ENCODE assay signal across 8 mouse cellular contexts in genomic region chr10:62500088-62500915, GRCm38 (mm10). TPM values are rescaled to one million over a fixed set of nuclear protein-coding genes. Genes with fewer than 3 reads are reported as not detected.
DNase-seq lines count a peak whose midpoint lies in the region; ATAC-seq and TF ChIP-seq lines count a peak whose summit lies in the region.

No protein-coding gene starts in this region.

- H3K4me3 ChIP-seq in heart, embryonic 11.5 days (ENCODE audit: low read depth, low read length) = no peak overlapping the region
- no peak overlapping the region for H3K4me3 ChIP-seq in intestine, postnatal 0 days (ENCODE audit: low read depth, low read length)
- no peak overlapping the region for H3K4me3 ChIP-seq in limb, embryonic 13.5 days
- 0 out of 2 replicates have a peak overlapping the region, but pooled peaks have one; percentile 9 for H3K4me3 ChIP-seq in midbrain, embryonic 15.5 days

- no peaks in the 10 kb centered on the region for H3K27me3 ChIP-seq in heart, embryonic 11.5 days (ENCODE audit: control insufficient read depth, insufficient read depth, low read length)
- H3K27me3 ChIP-seq in intestine, postnatal 0 days (replicated peaks; ENCODE audit: control insufficient read depth, insufficient read depth, low read length) = no peaks in the 10 kb centered on the region
- no peaks in the 10 kb centered on the region for H3K27me3 ChIP-seq in limb, embryonic 13.5 days
- no peaks in the 10 kb centered on the region for H3K27me3 ChIP-seq in midbrain, embryonic 15.5 days (replicated peaks)

- H3K36me3 ChIP-seq in heart, embryonic 11.5 days (ENCODE audit: control insufficient read depth, insufficient read depth, low read length) = no peaks in the 10 kb centered on the region
- no peaks in the 10 kb centered on the region for H3K36me3 ChIP-seq in intestine, postnatal 0 days (ENCODE audit: control insufficient read depth, insufficient read depth)
- no peaks in the 10 kb centered on the region for H3K36me3 ChIP-seq in limb, embryonic 13.5 days
- H3K36me3 ChIP-seq in midbrain, embryonic 15.5 days (replicated peaks) = no peaks in the 10 kb centered on the region

- no peak overlapping the region for H3K4me2 ChIP-seq in heart, embryonic 11.5 days
- H3K4me2 ChIP-seq in intestine, postnatal 0 days (replicated peaks; ENCODE audit: low read depth) = no peak overlapping the region
- no peak overlapping the region for H3K4me2 ChIP-seq in limb, embryonic 13.5 days (replicated peaks)
- peak overlapping the region; percentile 46 for H3K4me2 ChIP-seq in midbrain, embryonic 15.5 days

- WGBS in heart, embryonic 11.5 days (ENCODE audit: insufficient replicate concordance) = 21% methylated on average over 15 of the region's 15 CpGs
- 23% methylated on average over 15 of the region's 15 CpGs for WGBS in intestine, postnatal 0 days
- WGBS in limb, embryonic 13.5 days = 22% methylated on average over 15 of the region's 15 CpGs
- WGBS in midbrain, embryonic 15.5 days = 25% methylated on average over 15 of the region's 15 CpGs

- TF ChIP-seq CTCF in intestine, postnatal 0 days (IDR thresholded peaks at IDR 0.05; ENCODE audit: low read depth) = peak; percentile 93

- ATAC-seq in heart, embryonic 11.5 days (replicated peaks; ENCODE audit: insufficient number of reproducible peaks, low FRiP score, low TSS enrichment) = no peak
- ATAC-seq in intestine, postnatal 0 days = peak; percentile 29; the same call in 1 of the 2 replicates
- ATAC-seq in limb, embryonic 13.5 days (ENCODE audit: low FRiP score, low read depth) = 0 out of 2 replicates have a peak, but pooled peaks have one; percentile 36
- ATAC-seq in midbrain, embryonic 15.5 days (replicated peaks) = peak; percentile 72

- H3K4me1 ChIP-seq in heart, embryonic 11.5 days (ENCODE audit: control insufficient read depth, insufficient read depth, low read length) = no peaks in the 10 kb centered on the region
- no peaks in the 10 kb centered on the region for H3K4me1 ChIP-seq in intestine, postnatal 0 days (replicated peaks; ENCODE audit: control insufficient read depth, insufficient read depth, low read length)
- H3K4me1 ChIP-seq in limb, embryonic 13.5 days = no peaks in the 10 kb centered on the region
- H3K4me1 ChIP-seq in midbrain, embryonic 15.5 days = 0 out of 2 replicates have a peak, but pooled peaks cover 2% of the 10 kb centered on the region

- no peaks in the 10 kb centered on the region for H3K9me3 ChIP-seq in heart, embryonic 11.5 days (replicated peaks; ENCODE audit: control insufficient read depth, low read length)
- H3K9me3 ChIP-seq in intestine, postnatal 0 days (ENCODE audit: control insufficient read depth) = no peaks in the 10 kb centered on the region
- H3K9me3 ChIP-seq in limb, embryonic 13.5 days = no peaks in the 10 kb centered on the region
- H3K9me3 ChIP-seq in midbrain, embryonic 15.5 days = no peaks in the 10 kb centered on the region

- DNase-seq in heart, adult 18-20 months = peak; percentile 79 to 85
- DNase-seq in cerebellum, postnatal 10 days = peak; percentile 73 to 84
- DNase-seq in gastrocnemius, adult 18-20 months (ENCODE audit: low spot score) = peak; percentile 74
- peak; percentile 48 to 61 for DNase-seq in spleen, adult 18-20 months

- no peak overlapping the region for H3K9ac ChIP-seq in heart, embryonic 11.5 days (ENCODE audit: low read depth, low read length)
- H3K9ac ChIP-seq in intestine, postnatal 0 days (ENCODE audit: low read depth, low read length) = no peak overlapping the region
- no peak overlapping the region for H3K9ac ChIP-seq in limb, embryonic 13.5 days
- H3K9ac ChIP-seq in midbrain, embryonic 15.5 days = no peak overlapping the region

- no peak overlapping the region for H3K27ac ChIP-seq in heart, embryonic 11.5 days (ENCODE audit: low read depth, low read length)
- no peak overlapping the region for H3K27ac ChIP-seq in intestine, postnatal 0 days (ENCODE audit: low read depth, low read length)
- no peak overlapping the region for H3K27ac ChIP-seq in limb, embryonic 13.5 days
- H3K27ac ChIP-seq in midbrain, embryonic 15.5 days = no peak overlapping the region

RNA-seq across cellular contexts. Expression of gene Vps26a, which starts 13.7 kb away (rescaled TPM):
- 10 to 100 TPM; 43.8 to 49.8 TPM for total RNA-seq in heart, adult 18-20 months (2021)
- 72.8 and 84.5 TPM in 2 replicates for polyA plus RNA-seq in heart, embryonic 11.5 days (2014; fragmentation: Nextera tagmentation; extraction: Ambion mirVana)
- total RNA-seq in gastrocnemius, adult 18-20 months (2021) = 10 to 100 TPM; 27.5 to 30.4 TPM
- polyA plus RNA-seq in intestine, postnatal 0 days (2015; fragmentation: Nextera tagmentation; extraction: Ambion mirVana) = 102 and 116 TPM in 2 replicates
- polyA plus RNA-seq in limb, embryonic 13.5 days (2015; fragmentation: Nextera tagmentation; extraction: Ambion mirVana) = 72.5 and 74.9 TPM in 2 replicates
- 52.6 and 55.0 TPM in 2 replicates for polyA plus RNA-seq in midbrain, embryonic 15.5 days (2015; fragmentation: Nextera tagmentation; extraction: Ambion mirVana)

RNA-seq across cellular contexts. Expression of gene Srgn, which starts 26.9 kb away (rescaled TPM):
- total RNA-seq in heart, adult 18-20 months (2021) = 10 to 100 TPM; 36.6 to 42.0 TPM
- 6.7 and 9.1 TPM in 2 replicates for polyA plus RNA-seq in heart, embryonic 11.5 days (2014; fragmentation: Nextera tagmentation; extraction: Ambion mirVana)
- 10 to 100 TPM; 10.5 to 15.0 TPM for total RNA-seq in gastrocnemius, adult 18-20 months (2021)
- 18.9 and 21.6 TPM in 2 replicates for polyA plus RNA-seq in intestine, postnatal 0 days (2015; fragmentation: Nextera tagmentation; extraction: Ambion mirVana)
- polyA plus RNA-seq in limb, embryonic 13.5 days (2015; fragmentation: Nextera tagmentation; extraction: Ambion mirVana) = 10.0 and 11.9 TPM in 2 replicates
- polyA plus RNA-seq in midbrain, embryonic 15.5 days (2015; fragmentation: Nextera tagmentation; extraction: Ambion mirVana) = 10.5 and 12.1 TPM in 2 replicates

RNA-seq across cellular contexts. Expression of gene Supv3l1, which starts 50.8 kb away (rescaled TPM):
- 10 to 100 TPM; 37.2 to 40.7 TPM for total RNA-seq in heart, adult 18-20 months (2021)
- 31.9 and 32.5 TPM in 2 replicates for polyA plus RNA-seq in heart, embryonic 11.5 days (2014; fragmentation: Nextera tagmentation; extraction: Ambion mirVana)
- 10 to 100 TPM; 14.2 to 16.0 TPM for total RNA-seq in gastrocnemius, adult 18-20 months (2021)
- polyA plus RNA-seq in intestine, postnatal 0 days (2015; fragmentation: Nextera tagmentation; extraction: Ambion mirVana) = 12.8 and 13.6 TPM in 2 replicates
- polyA plus RNA-seq in limb, embryonic 13.5 days (2015; fragmentation: Nextera tagmentation; extraction: Ambion mirVana) = 25.4 and 25.6 TPM in 2 replicates
- polyA plus RNA-seq in midbrain, embryonic 15.5 days (2015; fragmentation: Nextera tagmentation; extraction: Ambion mirVana) = 19.8 and 21.1 TPM in 2 replicates

RNA-seq across cellular contexts. Expression of gene 4930507D05Rik, which starts 51.0 kb away (rescaled TPM):
- under 1 TPM; 0.21 to 0.37 TPM for total RNA-seq in heart, adult 18-20 months (2021)
- polyA plus RNA-seq in heart, embryonic 11.5 days (2014; fragmentation: Nextera tagmentation; extraction: Ambion mirVana) = 0.54 and 1.0 TPM in 2 replicates
- total RNA-seq in gastrocnemius, adult 18-20 months (2021) = not detected
- polyA plus RNA-seq in intestine, postnatal 0 days (2015; fragmentation: Nextera tagmentation; extraction: Ambion mirVana) = 0.14 TPM in 2 replicates
- 0.39 and 0.42 TPM in 2 replicates for polyA plus RNA-seq in limb, embryonic 13.5 days (2015; fragmentation: Nextera tagmentation; extraction: Ambion mirVana)
- 1.2 and 1.5 TPM in 2 replicates for polyA plus RNA-seq in midbrain, embryonic 15.5 days (2015; fragmentation: Nextera tagmentation; extraction: Ambion mirVana)
